Mouse (Mus musculus) heart, embryonic 12.5 days (tissue): ENCODE measurements around the gene Yeats2. TPM values are rescaled to one million over a fixed set of nuclear protein-coding genes. Genes with fewer than 3 reads are reported as not detected.

Source experiments
- ATAC-seq: fragments of 200-750 bp; cut with Nextera tagmentation; 2 replicates; pipeline ENCODE4 v1.8.0; 2017; ENCODE audit warnings: moderate TSS enrichment, moderate library complexity; ENCODE audit not compliant: insufficient number of reproducible peaks, low FRiP score
- H3K27ac ChIP-seq: fragments of 300-500 bp; sonication (generic); 2 replicates; pipeline ENCODE4 v1.5.1; 2016; ENCODE audit warnings: mild to moderate bottlenecking, moderate library complexity; ENCODE audit not compliant: poor library complexity, severe bottlenecking
- H3K27me3 ChIP-seq: fragments of 300-500 bp; sonication (generic); replicated peaks from 2 replicates; pipeline ENCODE4 v1.6.1; 2016; ENCODE audit warnings: mild to moderate bottlenecking, moderate library complexity
- H3K36me3 ChIP-seq: fragments of 300-500 bp; sonication (generic); 2 replicates; pipeline ENCODE4 v1.6.1; 2016; ENCODE audit warnings: mild to moderate bottlenecking, moderate library complexity
- H3K4me1 ChIP-seq: fragments of 300-500 bp; sonication (generic); replicated peaks from 2 replicates; pipeline ENCODE4 v1.6.1; 2016; ENCODE audit warnings: mild to moderate bottlenecking
- H3K4me2 ChIP-seq: fragments of 300-500 bp; sonication (generic); 2 replicates; pipeline ENCODE4 v1.6.1; 2016; ENCODE audit warnings: mild to moderate bottlenecking, moderate library complexity
- H3K4me3 ChIP-seq: fragments of 300-500 bp; sonication (generic); 2 replicates; pipeline ENCODE4 v1.5.1; 2016; ENCODE audit warnings: mild to moderate bottlenecking
- H3K9ac ChIP-seq: fragments of 300-500 bp; sonication (generic); 2 replicates; pipeline ENCODE4 v1.6.1; 2016; ENCODE audit warnings: mild to moderate bottlenecking, moderate library complexity
- H3K9me3 ChIP-seq: fragments of 300-500 bp; sonication (generic); replicated peaks from 2 replicates; pipeline ENCODE4 v1.6.1; 2016; ENCODE audit warnings: mild to moderate bottlenecking, moderate library complexity
- WGBS: fragments of 180-500 bp; shearing (Covaris S2); methylation state at CpG from one replicate; pipeline ENCODE4 v1.1.7; 2016; 5-methylcytosine and 5-hydroxymethylcytosine counted together
- polyA plus RNA-seq: library from polyadenylated mRNA; unstranded; fragments of >200 nt; fragmentation: Nextera tagmentation; extraction: Ambion mirVana; gene quantifications from 2 replicates; pipeline ENCODE4 v1.2.1, GENCODE M21; 2016

The Yeats2 gene
- polyA plus RNA-seq, 1 experiment from 2014 or later: 33.5 TPM

DNA sequence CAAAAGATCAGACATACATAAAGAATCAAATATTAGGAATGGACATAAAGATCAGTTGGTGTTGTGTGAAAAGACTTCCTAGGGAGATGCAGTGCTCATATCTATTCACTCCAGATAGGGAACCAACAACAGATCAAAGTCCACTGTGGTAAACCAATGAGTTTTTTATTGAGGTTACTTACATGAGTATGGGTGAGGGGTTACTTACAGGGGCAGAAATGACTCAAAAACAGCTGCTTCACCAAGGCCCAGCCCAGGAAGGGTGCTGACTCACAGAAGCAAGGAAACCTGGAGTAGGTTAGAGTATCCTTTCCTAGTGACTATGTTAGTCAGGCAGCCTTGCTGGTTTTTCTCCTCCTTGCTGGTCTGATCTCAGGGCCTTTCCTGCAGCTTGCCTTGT, 51.2 kb downstream of the Yeats2 start:
- Histone ChIP-seq H3K4me2 (no peak overlapping the region), H3K9me3 (no peaks in the 10 kb centered on the region), H3K4me1 (no peaks in the 10 kb centered on the region), H3K9ac (no peak overlapping the region), H3K36me3 (peaks cover 71% of the 10 kb centered on the region), H3K27me3 (no peaks in the 10 kb centered on the region), H3K4me3 (no peak overlapping the region), H3K27ac (no peak overlapping the region)
- no peak for ATAC-seq

DNA sequence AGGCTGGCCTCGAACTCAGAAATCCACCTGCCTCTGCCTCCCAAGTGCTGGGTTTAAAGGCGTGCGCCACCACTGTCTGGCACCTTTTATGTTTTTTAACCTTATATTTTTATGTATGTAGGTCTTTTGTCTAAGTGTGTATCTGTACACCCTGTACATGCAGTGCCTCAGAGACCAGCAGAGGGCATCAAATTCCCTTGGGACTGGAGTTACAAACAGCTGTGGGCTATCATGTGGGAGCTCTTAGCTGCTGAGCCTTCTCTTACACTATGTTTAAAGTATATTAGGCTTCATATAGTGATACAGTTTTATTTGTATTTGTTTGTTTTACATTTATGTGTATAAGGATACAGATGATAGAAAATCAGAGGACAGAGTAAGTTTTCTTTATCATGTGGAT, 54.7 kb downstream of the Yeats2 start:
- Histone ChIP-seq H3K4me2 (no peak overlapping the region), H3K36me3 (peaks cover 74% of the 10 kb centered on the region), H3K4me3 (no peak overlapping the region), H3K9ac (no peak overlapping the region), H3K4me1 (no peaks in the 10 kb centered on the region), H3K9me3 (no peaks in the 10 kb centered on the region), H3K27ac (no peak overlapping the region), H3K27me3 (no peaks in the 10 kb centered on the region)
- ATAC-seq: no peak
- 97% methylated on average over 3 of the region's 3 CpGs for WGBS

DNA sequence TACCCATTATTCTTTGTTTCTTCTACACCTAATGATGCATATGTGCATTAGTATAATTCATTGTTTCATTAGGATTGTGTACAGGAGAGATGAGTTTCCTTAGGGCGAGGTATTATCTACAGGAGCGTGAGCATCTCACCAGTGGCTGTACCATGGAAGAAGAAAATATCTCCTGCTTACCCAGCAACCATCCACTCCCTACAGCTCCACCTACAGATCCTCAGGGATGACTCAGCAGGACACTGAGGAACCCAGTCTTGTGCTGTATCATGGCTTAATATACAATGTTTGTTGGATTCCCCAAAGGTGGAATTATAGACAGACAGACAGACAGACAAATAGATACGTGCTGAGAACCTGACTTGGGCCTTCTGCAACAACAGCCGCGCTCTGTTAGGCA, 56.1 kb downstream of the Yeats2 start:
- no peak for ATAC-seq
- H3K9me3 ChIP-seq: no peaks in the 10 kb centered on the region; the same call in 1 of the 2 replicates
- H3K36me3 ChIP-seq: peaks cover 79% of the 10 kb centered on the region
- H3K27ac ChIP-seq: no peak overlapping the region
- no peak overlapping the region for H3K4me3 ChIP-seq
- H3K4me1 ChIP-seq: no peaks in the 10 kb centered on the region
- WGBS: 96% methylated on average over 5 of the region's 5 CpGs
- no peaks in the 10 kb centered on the region for H3K27me3 ChIP-seq
- no peak overlapping the region for H3K9ac ChIP-seq
- no peak overlapping the region for H3K4me2 ChIP-seq

DNA sequence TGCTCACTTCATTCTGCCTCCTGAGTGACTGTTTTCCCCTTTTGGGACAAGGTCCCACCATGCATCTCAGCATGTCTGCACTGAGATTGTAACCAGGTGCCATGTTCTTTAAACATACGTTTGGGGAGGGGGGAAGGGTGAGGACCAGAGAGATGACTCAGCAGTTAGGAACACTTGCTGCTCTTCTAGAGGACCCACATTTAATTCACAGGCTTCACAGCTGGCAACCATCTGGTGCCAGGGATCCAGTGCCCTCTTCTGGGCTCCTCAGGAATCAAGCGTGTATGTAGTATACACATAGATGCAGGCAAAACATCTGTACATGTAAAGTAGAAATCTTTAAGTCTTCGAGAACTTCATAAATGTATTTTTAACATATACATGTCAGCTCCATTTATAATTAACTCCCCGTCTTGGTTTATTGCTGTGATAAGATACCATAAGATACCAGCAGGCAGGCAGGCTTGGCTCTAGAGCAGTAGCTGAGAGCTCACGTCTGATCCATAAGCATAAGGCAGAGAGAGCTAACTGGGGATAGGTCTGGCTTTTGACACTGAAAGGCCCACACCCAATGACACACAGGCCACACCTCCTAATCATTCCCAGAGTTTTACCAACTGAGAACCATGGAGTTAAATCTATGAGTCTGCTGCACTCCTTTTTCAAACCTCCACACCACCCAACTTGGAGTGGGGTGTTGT, 58.8 kb downstream of the Yeats2 start:
- H3K4me2 ChIP-seq: no peak overlapping the region
- no peaks in the 10 kb centered on the region; the same call in 1 of the 2 replicates for H3K9me3 ChIP-seq
- 86% methylated on average over 5 of the region's 5 CpGs for WGBS
- H3K36me3 ChIP-seq: peaks cover 72% of the 10 kb centered on the region
- no peak overlapping the region for H3K9ac ChIP-seq
- H3K4me3 ChIP-seq: no peak overlapping the region
- no peak for ATAC-seq
- no peaks in the 10 kb centered on the region for H3K27me3 ChIP-seq
- no peaks in the 10 kb centered on the region for H3K4me1 ChIP-seq
- no peak overlapping the region for H3K27ac ChIP-seq

DNA sequence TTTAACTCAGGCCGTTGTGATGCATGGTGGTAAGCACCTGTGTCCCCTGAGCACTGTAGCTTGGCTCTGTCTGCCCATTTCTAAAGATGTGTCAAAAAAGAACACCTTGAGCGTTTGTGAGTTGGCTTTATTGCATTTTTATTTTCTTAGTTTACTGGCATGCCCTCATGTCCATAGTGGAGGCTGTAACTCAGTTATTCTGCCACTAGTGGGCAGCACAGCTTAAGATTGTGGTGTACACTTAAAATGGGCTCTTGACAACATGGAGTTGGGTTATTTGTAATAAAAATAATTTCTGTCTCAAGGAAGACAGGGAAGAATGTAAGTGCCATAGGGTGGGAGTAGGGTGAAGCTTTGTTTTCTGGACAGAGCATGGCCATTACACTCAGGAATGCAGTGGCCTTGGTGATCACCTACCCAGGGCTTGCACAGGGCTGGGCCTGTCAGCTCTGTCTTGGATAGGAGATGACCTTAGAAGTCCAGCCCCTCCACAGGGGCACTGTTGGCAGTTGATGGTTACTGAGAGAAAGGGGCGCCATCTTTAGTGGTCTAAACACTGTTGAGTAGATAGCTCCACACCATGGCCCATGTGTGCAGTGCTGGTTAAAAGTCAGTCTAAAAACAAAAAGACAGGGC, 72.8 kb downstream of the Yeats2 start:
- Histone ChIP-seq H3K9ac (no peak overlapping the region), H3K36me3 (peaks cover 87% of the 10 kb centered on the region), H3K4me3 (no peak overlapping the region), H3K4me2 (no peak overlapping the region), H3K27ac (no peak overlapping the region), H3K9me3 (no peaks in the 10 kb centered on the region), H3K4me1 (no peaks in the 10 kb centered on the region), H3K27me3 (no peaks in the 10 kb centered on the region)
- WGBS: 81% methylated on average over 3 of the region's 3 CpGs
- ATAC-seq: no peak

DNA sequence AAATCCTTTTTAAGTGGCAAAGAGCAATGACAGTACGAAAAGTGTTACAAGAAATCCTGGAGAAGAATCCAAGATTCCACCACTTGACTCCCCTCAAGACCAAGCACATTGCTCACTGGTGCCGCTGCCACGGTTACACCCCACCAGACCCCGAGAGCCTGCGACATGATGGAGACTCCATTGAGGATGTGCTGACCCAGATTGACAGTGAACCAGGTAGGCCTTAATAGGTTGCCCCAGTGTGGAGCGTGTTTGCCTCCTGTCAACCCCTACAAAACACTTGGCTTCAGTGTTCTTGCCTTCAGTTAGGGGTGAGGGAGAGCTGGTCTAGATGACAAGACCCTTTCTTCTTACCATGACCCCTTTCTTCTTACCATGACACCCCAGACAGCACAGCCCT, 81.9 kb downstream of the Yeats2 start:
- no peak for ATAC-seq
- H3K9ac ChIP-seq: no peak overlapping the region
- H3K4me3 ChIP-seq: no peak overlapping the region
- peaks cover 75% of the 10 kb centered on the region for H3K36me3 ChIP-seq
- H3K9me3 ChIP-seq: no peaks in the 10 kb centered on the region
- H3K27ac ChIP-seq: no peak overlapping the region
- H3K4me1 ChIP-seq: peaks cover 12% of the 10 kb centered on the region
- no peaks in the 10 kb centered on the region for H3K27me3 ChIP-seq
- H3K4me2 ChIP-seq: no peak overlapping the region
- WGBS: 94% methylated on average over 6 of the region's 6 CpGs

DNA sequence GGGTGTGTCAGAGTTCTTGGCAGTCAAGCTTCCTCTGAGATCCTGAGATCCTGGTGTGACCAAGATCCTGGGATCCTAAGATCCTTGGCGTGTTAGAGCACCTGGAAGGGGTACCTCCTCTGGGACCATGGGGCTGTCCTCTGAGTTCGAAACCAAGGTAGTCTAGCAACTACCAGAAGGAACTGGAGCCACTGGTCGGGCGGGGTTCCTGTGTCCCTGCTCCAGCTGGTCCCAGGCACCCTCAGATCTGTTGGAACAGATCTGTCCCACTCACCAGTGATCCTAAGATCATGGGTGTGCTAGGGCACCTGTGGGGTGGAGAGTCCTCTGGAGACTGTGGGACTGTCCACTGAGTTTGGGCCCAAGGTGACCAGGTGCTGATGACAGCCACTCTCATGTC, 85.8 kb downstream of the Yeats2 start:
- H3K36me3 ChIP-seq: peaks cover 74% of the 10 kb centered on the region
- H3K4me2 ChIP-seq: no peak overlapping the region
- no peak overlapping the region for H3K27ac ChIP-seq
- peaks cover 17% of the 10 kb centered on the region for H3K4me1 ChIP-seq
- ATAC-seq: no peak
- H3K27me3 ChIP-seq: no peaks in the 10 kb centered on the region
- H3K9ac ChIP-seq: 0 out of 2 replicates have a peak overlapping the region, but pooled peaks have one; percentile 11
- 90% methylated on average over 4 of the region's 4 CpGs for WGBS
- no peak overlapping the region for H3K4me3 ChIP-seq
- no peaks in the 10 kb centered on the region for H3K9me3 ChIP-seq

DNA sequence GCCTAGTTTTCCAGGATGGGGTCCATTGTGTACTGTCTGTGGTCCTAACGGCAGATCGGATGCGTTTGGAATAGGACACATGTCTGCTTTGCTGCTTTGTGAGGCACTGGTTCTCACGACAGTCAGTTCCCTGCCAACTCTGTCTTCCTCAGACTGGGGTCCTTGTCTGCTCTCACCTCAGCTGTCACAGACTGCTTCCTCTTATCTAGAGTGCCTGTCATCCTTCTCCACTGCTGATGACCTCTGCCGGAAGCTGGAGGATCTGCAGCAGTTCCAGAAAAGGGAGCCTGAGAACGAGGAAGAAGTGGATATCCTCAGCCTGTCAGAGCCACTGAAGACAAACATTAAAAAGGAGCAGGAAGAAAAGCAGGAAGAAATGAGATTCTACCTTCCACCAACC, 86.6 kb downstream of the Yeats2 start:
- Histone ChIP-seq H3K4me1 (peaks cover 17% of the 10 kb centered on the region), H3K27ac (peak overlapping the region; percentile 5; the same call in 1 of the 2 replicates), H3K4me3 (no peak overlapping the region), H3K4me2 (no peak overlapping the region), H3K9ac (peak overlapping the region; percentile 11; the same call in 1 of the 2 replicates), H3K9me3 (no peaks in the 10 kb centered on the region), H3K36me3 (peaks cover 69% of the 10 kb centered on the region), H3K27me3 (no peaks in the 10 kb centered on the region)
- 20% methylated on average over 6 of the region's 6 CpGs for WGBS
- ATAC-seq: peak; percentile 48

DNA sequence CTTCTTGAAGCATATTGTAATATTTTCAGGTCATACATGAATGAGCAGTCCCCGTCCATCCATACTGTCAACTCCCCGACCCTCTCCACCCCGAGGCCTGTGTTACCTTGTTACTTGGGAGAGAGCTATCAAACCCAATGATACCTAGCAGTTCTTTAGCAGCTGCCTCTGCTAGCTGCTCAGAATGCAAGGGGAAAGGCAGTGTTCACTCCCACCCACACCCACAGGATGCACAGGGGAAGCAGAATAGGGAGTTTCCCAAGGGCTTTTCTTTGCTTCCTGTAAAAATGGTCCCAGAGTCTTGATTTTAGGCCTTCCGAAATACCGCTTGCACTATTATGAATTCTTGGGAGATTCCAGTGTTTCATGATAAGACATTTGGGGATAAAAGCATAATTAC, 87.3 kb downstream of the Yeats2 start:
- WGBS: 89% methylated on average over 5 of the region's 5 CpGs
- H3K36me3 ChIP-seq: peaks cover 65% of the 10 kb centered on the region

DNA sequence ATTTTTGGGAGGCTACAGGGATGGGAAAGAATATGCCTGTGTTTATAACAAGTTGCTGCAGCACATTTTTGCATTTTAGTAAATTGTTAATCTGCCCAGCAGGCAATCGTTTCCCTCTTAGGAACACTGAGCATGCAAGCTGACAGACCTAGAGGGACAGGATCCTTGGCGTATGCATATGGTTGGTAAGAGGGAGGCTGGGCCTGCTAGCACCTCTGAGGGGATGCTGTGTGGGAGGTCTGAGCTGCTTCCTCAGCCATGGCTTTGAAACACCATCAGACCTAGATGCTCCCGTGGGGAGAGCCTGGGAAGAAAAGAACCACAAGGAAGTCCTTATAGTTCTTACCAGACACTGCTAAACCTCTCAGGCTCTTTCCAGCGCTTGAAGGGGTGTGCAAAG, 93.5 kb downstream of the Yeats2 start:
- no peaks in the 10 kb centered on the region for H3K27me3 ChIP-seq
- H3K4me1 ChIP-seq: no peaks in the 10 kb centered on the region
- no peak overlapping the region for H3K4me3 ChIP-seq
- H3K9ac ChIP-seq: no peak overlapping the region
- H3K27ac ChIP-seq: no peak overlapping the region
- no peaks in the 10 kb centered on the region for H3K9me3 ChIP-seq
- 63% methylated on average over 4 of the region's 4 CpGs for WGBS
- no peak overlapping the region for H3K4me2 ChIP-seq
- no peak for ATAC-seq
- peaks cover 43% of the 10 kb centered on the region for H3K36me3 ChIP-seq

More for the DNA sequence above, 87.3 kb downstream of the Yeats2 start:
- no peak for ATAC-seq
- Histone ChIP-seq H3K4me2 (no peak overlapping the region), H3K27me3 (no peaks in the 10 kb centered on the region), H3K4me3 (no peak overlapping the region), H3K4me1 (peaks cover 17% of the 10 kb centered on the region), H3K9me3 (no peaks in the 10 kb centered on the region), H3K27ac (no peak overlapping the region), H3K9ac (no peak overlapping the region)

DNA sequence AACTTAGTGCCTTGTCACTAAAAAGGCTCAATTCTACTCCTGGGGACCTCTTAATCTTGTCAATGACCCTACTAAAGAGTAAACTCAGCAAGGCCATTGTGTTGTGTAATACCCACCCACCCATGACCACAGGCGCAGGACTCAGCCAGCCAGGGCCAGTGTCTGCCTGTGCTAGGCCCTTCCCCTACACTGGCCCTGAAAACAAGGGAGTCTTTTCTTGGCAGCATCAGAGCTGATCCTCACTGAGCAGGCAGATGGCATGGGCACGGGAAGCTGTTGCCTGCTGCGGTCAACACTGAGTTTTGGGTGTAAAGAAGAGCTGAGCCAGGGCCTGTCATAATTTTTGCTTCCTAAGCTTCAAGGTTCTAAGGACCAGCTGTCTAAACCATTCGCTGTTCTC, 96.6 kb downstream of the Yeats2 start:
- Histone ChIP-seq H3K27me3 (no peaks in the 10 kb centered on the region), H3K9me3 (no peaks in the 10 kb centered on the region), H3K4me2 (no peak overlapping the region), H3K36me3 (peaks cover 18% of the 10 kb centered on the region; the same call in 1 of the 2 replicates), H3K9ac (no peak overlapping the region), H3K4me3 (no peak overlapping the region), H3K4me1 (no peaks in the 10 kb centered on the region; the same call in 1 of the 2 replicates), H3K27ac (no peak overlapping the region)
- WGBS: 80% methylated on average over 4 of the region's 4 CpGs
- ATAC-seq: no peak
